Mouse (Mus musculus): ENCODE data around the gene Gm11985. TPM values are rescaled to one million over a fixed set of nuclear protein-coding genes. Genes with fewer than 3 reads are reported as not detected.

Gm11985 gene
- total RNA-seq, 2 experiments from 2014 or later = not detected

DNA sequence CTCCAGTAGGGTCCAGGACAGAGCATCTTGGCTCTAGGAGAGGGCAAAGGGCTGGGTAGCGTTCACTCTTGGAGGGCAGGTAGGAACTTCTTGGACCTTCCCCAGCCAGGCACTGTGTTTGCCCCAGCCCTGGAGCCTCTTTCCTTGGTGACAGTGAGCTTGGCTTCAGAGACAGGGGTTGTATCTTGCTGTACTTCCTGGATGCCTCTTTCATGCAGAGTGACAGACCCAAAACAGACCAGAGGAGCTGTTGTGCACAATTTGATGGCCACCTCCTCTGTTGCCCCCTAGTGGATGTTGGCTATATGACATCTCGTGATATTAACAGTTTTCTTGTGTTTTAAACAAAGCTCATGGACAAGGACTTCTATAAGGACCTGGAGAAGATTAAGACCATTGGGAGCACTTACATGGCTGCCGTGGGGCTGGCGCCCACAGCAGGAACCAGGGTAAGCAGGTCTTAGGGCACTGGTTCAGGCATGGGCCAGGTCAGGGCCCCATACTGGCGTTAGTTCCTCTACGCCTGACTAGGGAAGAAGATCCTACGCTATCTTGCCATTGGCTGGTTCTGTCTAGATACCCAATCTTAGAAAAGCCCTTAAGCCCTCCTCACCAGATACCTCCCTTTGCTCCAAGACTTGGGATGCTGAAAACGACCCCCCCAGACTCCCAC is 26.7 kb downstream of the Gm11985 start:
- peak; percentile 29 for DNase-seq
- intact Hi-C loops (cut with DNase I) = loop anchor here (10.0 kb wide), 1 partner anchor 507 kb away; the partner anchor contains the start of gene Ramp3

DNA sequence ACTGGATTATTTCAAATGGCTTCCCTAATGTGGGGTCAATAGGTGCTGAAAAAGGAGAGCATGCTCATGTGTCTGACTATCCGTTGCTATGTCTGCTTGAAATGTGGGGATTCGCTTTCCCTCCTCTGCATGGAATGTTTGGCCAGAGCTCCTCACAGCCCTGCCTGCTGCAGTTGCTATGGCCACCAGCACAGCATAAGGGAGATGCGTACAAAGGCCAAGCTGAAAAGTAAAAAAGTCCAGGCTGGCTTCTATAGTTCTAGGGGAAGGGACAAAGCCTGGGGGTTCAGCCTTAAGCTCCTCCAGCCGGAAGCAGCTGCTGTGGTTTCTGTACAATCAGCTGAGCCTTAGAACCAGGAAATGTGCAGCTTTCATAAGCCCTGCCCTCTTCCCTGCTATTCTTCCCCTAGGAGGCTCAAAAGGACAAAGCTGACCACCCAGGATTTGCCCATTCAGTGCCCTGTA is 27.7 kb downstream of the Gm11985 start:
- DNase-seq = no peak
- intact Hi-C loops (cut with DNase I) = loop anchor here (10.0 kb wide), 1 partner anchor 506 kb away; the partner anchor contains the start of gene Ramp3

DNA sequence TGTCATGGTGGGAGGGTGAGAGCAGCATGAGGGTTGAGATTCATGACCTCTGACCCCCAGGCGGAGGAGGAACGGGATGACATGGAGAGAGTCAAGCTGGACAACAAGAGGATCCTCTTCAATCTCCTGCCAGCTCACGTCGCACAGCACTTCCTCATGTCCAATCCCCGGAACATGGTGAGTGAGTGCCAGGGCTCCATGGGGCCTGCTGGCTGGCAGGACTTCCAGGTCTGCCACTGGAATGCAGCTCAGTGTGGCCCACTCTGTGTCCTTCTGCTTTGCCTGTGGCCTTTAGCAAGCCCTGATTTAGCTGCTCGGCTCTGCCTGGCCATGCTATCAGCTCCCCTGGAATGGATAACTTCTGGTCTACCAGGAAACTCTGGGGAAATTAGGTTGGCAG is 28.2 kb downstream of the Gm11985 start:
- peak; percentile 46 for DNase-seq
- intact Hi-C loops (cut with DNase I) = loop anchor here (10.0 kb wide), 1 partner anchor 505 kb away; the partner anchor contains the start of gene Ramp3

DNA sequence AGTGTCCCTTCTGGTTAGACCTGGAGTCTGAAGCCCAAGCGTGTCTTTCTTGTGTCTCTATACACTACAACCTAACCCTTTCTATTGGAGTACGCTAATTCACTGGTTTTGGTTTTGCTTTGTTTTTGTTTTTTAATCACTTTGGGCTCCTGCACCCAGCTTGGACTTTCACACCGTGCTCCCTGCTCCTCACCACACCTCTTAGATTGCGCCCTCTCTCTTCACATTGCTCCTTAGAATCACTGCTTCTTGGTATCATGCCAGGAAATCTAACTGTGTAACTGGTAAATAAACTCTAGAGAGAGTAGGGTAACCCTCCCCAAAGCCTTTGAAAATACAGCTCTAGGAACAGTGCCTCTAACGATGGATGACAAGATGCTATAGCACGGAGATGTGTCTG is 30.2 kb downstream of the Gm11985 start:
- DNase-seq = no peak
- intact Hi-C loops (cut with DNase I) = no loop called here

DNA sequence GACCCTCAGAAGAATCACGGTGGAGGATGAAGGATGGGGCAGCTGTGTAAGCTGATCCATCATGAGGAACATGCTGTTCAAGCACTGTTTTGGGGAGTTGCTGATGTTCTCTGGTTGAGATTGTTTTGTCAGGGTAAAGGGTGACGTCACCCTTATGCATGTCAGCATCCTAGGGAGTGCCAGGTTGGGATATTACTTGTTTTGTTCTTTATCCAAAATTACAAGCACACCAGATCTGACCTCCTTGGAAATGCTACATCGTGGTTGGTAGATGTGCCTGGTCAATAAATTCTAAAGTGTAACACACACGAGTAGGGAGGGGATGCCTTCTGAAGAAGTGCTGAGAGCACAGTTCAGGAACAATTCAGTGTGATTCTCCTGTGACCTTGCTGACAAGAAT is 31.9 kb downstream of the Gm11985 start:
- intact Hi-C loops (cut with DNase I) = no loop called here
- DNase-seq = no peak

DNA sequence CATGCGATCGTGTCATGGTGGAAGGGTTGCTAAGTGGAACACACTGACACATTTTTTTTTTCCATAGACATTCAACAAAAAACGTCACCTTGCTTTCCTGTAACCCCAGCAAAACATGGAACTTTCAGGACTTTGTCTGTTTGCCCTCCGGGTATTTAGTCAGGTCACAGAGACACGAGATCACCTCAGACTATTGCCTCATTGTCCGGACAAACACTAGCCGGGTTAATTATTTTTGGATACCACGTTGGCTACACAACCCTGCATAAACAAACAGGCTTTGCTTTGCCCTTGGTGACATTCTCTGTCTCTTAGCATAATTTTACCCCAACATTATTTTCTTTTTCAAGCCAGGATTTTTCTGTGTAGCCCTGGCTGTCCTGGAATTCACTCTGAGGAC is 35.3 kb downstream of the Gm11985 start:
- intact Hi-C loops (cut with DNase I) = no loop called here
- no peak for DNase-seq

DNA sequence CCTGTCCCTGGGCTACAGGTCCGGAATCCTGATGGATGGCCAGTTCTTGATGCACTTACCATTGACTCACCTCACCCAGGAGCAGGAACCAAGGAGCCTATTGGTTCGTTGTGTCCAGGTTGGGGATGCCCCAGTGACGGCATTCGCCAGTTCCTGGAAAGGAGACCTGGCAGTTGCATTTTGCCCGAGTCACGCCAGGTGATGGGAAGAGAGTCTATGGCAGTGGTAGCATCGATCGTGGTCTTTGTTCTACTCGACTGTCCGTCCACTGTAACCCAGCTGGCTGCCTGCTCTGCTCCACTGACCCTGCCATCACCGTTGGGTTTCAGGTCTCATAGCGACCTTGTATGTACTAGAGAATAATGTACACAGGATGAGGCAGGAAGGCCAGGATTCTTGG is 36.0 kb downstream of the Gm11985 start:
- no peak for DNase-seq
- intact Hi-C loops (cut with DNase I) = no loop called here

DNA sequence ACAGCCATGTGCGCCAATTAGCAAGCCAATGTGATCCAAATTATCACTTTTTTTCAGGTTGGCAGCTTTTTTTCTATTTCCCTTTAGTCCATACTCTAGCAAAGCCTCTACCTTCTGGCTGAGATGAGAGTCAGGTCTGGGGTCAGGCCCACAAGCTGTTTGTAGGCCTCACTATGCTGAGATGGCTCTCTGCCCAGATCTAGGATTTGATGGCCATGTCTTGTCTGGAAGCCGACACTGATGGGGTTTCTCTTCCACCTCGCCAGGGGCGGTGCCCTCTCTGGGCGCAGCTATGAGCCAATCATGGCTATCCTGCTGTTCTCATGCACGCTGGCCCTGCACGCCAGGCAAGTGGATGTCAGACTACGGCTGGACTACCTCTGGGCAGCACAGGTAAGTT is 37.9 kb downstream of the Gm11985 start:
- peak; percentile 68 for DNase-seq
- intact Hi-C loops (cut with DNase I) = no loop called here

DNA sequence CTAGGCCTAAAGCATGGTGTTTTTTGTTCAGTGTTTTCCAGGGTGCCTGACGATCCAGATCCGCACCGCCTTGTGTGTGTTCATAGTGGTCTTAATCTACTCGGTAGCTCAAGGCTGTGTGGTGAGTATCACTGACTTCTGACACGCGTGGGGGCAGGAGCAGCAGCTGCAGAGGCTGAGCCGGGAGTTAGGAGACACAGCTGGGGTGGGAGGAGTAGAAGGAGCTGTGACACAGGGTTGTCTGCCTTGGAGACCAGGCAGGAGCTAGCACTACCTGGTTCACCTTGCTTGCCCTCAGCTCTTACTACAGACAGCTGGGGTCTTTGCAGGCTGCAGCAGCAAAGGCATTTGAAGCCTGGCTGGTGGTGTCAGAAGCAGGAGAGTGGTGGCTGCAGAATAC is 38.9 kb downstream of the Gm11985 start:
- DNase-seq = no peak
- intact Hi-C loops (cut with DNase I) = no loop called here

DNA sequence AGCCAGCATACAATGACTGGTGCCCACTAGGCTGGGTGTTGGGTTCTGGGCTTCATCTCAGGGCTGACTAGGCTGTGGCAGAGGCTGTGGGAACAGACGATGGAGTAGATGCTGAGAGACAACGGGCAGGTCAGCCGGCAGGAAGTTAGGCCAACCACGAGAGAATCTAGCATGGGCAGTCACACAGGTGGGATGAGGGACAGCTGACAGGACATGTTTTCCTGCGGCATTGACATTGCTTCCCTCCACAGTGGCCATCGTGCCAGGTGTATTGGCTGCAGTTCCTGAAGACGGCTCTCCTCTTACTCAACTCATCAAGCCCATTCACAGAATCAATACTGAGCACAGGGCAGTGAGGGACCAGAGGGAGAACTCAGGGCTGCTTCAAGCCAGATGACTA is 40.4 kb downstream of the Gm11985 start:
- no peak for DNase-seq
- intact Hi-C loops (cut with DNase I) = no loop called here

DNA sequence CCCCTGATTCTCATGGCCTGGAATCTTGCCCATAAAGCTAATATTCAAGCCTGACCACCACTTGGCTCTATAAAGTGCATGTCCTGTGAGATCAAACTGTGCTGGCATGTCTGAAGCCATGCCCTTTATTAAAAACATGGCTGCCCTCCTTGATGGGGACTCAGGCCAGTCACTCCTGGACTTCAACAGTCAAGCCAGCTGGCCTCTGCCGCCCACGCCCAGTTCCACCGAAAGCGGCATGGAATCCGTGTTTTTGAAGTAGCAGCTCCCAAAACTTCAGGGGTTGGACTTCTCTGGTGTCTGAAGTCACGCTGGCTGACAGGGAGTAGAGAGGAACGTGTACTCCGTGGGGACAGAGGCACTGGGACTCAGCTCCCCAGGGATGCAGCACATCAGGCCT is 40.8 kb downstream of the Gm11985 start:
- no peak for DNase-seq
- intact Hi-C loops (cut with DNase I) = no loop called here

DNA sequence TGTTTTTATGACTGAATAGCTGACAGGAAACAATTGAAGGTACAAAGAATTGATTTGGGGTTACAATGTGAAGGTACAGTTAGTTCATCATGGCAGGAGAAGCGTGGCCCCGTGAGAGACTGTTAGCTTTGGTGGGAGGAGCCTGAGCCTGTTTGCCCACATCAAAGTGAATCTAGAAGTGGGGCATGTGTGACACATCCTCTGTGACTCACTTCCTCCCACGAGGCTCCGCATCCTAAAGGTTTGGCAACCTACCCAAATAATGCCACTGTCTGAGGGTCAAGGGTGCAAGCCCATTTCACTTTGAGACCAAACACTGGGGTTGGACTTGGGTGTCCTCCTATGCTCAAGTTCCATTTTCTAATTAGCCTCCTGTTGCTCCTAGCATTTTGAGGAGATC is 43.1 kb downstream of the Gm11985 start:
- intact Hi-C loops (cut with DNase I) = no loop called here

DNA sequence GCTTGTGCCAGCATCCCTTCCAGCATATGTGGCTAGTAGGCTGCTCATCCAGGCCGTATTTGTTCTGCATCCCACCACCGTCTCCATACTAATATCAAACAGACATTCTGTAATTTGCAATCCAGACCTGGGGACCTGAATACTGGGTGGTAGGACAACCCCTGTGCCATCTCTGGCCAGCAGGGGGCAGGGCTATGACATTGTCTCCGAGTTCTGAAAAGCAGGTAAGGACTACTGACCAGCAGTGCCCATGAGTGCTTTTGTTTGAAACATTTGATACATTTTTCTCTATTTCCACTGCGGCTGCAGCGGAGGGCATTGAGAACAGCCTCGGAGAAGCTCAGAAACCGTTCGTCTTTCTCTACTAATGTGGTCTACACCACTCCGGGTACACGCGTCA is 44.0 kb downstream of the Gm11985 start:
- intact Hi-C loops (cut with DNase I) = no loop called here
- DNase-seq = no peak

More for the DNA sequence above, 43.1 kb downstream of the Gm11985 start:
- no peak for DNase-seq

DNA sequence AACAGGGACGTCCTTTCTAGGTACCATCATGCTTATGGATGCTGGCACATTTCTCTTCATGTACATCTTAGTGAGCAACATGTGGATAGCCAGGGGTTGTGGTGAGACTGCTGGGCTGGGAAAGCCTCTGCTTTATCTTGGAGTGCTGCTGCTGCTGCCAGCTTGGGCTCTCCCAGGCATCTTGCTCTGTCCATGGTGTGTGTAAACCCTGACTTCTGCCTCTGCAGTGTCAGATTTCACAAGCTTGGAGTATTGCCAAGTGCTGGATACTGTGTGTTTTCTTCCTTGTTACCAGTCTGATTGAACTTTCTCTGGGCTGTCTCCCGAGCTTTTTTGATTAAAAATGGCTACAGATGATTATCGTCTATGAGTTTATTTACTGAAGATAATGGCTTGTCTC is 45.6 kb downstream of the Gm11985 start:
- no peak for DNase-seq
- intact Hi-C loops (cut with DNase I) = no loop called here

DNA sequence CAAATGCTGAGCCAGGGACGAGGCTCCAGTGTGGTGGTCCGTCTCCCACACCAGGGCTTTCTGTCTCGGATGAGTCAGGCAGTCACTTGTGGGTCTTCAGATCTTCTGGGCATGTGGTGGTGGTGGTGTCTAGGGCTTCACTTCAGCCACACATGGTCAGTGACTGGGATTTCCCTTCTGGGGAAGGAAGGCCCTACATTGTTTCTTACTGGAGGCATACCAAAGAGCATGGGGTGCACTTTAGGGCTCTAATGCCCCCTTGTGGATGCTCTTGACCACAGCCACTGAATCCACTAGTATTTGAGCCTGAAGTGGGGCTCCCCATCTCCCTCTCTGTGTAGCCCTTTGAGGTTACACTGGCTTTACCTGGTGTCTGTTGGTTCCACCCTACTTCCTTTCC is 47.9 kb downstream of the Gm11985 start:
- peak; percentile 43 for DNase-seq
- intact Hi-C loops (cut with DNase I) = no loop called here

DNA sequence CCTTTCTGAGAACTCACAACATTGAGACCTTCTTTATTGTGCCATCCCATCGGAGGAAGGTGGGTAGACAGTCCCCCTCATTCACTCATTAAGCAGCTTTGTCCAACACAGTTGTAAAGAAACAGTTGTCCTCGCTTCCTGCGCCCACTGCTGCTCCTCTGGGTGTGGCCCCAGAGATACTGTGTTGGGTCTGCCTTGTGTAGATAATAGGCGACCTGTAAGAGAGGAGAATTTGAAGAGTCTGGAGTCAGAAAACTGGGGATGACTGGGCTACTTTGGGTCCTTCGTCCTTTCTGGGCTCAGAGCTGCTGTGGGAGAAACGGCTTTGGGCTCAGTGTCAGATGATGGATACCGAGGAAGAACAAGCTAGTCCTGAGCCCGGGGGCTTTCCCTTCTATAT is 50.0 kb downstream of the Gm11985 start:
- DNase-seq = no peak
- intact Hi-C loops (cut with DNase I) = no loop called here

DNA sequence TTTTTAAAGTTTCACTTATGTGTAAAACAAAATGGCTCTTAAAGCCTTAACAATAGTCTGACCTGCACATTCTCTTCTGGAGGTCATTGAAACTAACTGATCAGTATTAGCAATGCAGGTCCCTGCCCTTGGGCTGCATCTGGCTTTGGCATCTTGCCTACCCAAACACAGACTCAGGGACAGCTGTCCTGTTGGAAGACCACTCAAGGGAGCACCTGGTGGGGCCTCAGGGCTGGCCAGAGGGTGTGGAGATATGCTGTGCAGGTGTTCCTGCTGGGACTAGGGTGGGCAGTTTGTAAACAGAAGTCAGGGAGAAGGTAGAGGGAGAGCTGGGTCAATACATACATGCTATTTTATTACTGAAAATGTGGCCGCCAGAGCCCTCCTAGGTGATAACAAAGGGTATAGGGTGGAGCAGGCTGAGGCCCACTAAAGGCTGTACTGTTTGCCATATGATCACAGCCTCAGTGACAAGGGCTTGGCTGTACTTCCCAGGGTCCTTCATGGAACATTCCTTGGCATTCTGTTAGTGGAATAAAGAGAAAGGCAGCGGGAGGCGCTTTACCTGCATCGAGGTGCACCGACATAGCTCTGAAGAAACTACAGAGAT is 52.0 kb downstream of the Gm11985 start:
- DNase-seq = peak; percentile 54
- intact Hi-C loops (cut with DNase I) = no loop called here

DNA sequence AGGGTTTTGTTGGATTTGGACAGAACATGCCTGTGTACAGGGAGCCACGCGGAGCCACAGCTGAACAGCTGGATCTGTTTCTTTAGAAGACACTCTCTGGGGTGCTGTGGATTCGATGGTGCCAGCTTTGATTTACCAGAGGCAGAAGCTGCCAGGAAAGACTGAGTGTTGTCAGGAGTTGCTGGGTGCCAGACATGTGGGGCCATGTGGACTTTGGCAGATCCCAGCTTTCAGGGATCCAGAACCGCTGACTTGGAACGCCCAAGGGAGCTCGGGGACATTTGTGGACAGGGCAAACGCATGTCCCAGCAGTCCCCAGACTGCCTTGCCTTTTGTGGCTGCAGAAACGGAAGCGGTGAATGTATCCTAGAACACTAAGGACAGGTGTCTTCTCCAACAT is 52.6 kb downstream of the Gm11985 start:
- peak; percentile 24 for DNase-seq
- intact Hi-C loops (cut with DNase I) = no loop called here

DNA sequence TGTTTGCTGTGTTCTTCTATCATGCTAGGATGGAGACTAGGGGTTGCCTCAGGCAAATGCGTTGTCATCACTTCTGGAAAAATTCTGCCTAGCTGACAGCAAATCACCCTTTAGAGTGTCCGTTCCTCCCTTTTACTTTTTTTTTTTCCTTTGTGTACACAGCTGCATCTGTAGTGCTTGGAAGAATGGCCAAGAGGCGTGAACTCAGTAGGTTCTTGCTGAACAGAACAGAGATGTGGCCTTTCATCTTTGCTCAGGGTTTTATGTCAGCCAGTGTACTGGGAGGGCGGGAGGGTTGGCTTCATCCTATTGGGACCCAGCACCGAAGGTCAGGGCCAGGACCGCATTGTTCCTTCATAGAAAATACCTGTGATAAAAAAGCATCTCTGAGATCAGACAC is 53.1 kb downstream of the Gm11985 start:
- intact Hi-C loops (cut with DNase I) = no loop called here
- no peak for DNase-seq

DNA sequence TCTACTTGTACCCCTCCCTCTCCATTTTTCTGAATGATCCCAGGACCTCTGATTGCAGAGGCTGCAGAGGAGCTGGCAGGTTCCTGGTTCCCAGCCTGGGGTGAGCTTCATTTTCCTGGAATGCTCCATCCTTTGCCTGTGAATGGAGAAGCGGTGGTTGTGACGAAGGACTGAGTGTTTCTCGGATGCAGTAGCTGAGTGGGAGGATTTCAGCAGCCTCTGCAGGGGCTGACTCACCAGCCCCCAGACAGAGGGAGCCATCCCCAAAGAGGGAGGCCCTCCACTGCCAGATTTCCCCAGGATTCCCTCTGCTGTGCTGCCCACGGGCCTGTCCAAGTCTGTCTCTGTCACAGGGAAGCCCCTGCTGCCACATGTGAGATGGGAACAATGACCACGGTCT is 54.0 kb downstream of the Gm11985 start:
- intact Hi-C loops (cut with DNase I) = no loop called here
- no peak for DNase-seq

DNA sequence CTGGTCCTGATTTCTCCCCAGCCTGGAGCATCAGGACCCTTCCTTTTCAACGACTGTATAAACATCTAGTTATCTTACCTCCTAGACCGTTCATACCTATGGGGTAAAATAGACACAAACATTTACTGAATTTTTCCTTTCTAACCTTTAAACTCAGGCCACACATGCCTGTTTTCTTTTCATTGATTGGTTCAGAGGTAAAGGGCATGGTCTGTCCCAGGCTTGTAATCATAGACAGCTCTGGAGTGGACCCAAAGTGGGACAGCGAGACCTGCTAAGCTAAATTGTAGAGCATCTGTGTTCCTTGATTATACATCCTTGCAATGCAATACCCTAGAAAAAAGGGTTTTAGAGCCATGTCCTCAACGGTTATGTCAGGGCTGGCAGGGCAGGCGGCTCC is 54.6 kb downstream of the Gm11985 start:
- intact Hi-C loops (cut with DNase I) = no loop called here
- DNase-seq = no peak

Data from left cerebral cortex, postnatal 4 days (tissue).